Mouse (Mus musculus) MEL (cell line): ENCODE measurements around the gene Nkx1-2.
A peak's percentile ranks its signal among the peaks of the same experiment; 100 is the strongest.

ENCODE experiments used
- CTCF ChIP-seq, 3 experiments: IDR thresholded peaks in 2 of 3; conservative IDR thresholded peaks in 1 of 3; 2 replicates each; pipeline ENCODE4 v1.5.1; 2011 to 2012; ENCODE audit warnings: low read length in 3 of 3, low read depth in 2 of 3, mild to moderate bottlenecking in 2 of 3, improper control_type of control experiment in 1 of 3, inconsistent platforms in 1 of 3, mixed read lengths in 1 of 3, moderate library complexity in 1 of 3; ENCODE audit not compliant: control insufficient read depth in 1 of 3, insufficient read depth in 1 of 3, poor library complexity in 1 of 3, severe bottlenecking in 1 of 3
- EP300 ChIP-seq, 2 experiments: IDR thresholded peaks; 2 replicates each; pipeline ENCODE4 v1.6.1; 2011; ENCODE audit warnings: improper control_type of control experiment in 2 of 2, low read length in 2 of 2, low read depth in 1 of 2, mild to moderate bottlenecking in 1 of 2
- GATA1 ChIP-seq: IDR thresholded peaks from 2 replicates; pipeline ENCODE4 v1.6.1; 2011; ENCODE audit warnings: low read depth, low read length, improper control_type of control experiment
- MAZ ChIP-seq: IDR thresholded peaks from 2 replicates; pipeline ENCODE4 v1.6.1; 2012; ENCODE audit warnings: low read depth, mild to moderate bottlenecking, inconsistent platforms, low read length, improper control_type of control experiment
- MXI1 ChIP-seq: IDR thresholded peaks from 2 replicates; pipeline ENCODE4 v1.6.1; 2011; ENCODE audit warnings: mild to moderate bottlenecking, low read depth, low read length, improper control_type of control experiment
- POLR2A ChIP-seq, 2 experiments: IDR thresholded peaks; 2 replicates each; pipeline ENCODE4 v1.6.1; 2011 to 2012; ENCODE audit warnings: low read length in 2 of 2, mild to moderate bottlenecking in 2 of 2, control low read depth in 1 of 2, improper control_type of control experiment in 1 of 2, low read depth in 1 of 2, moderate library complexity in 1 of 2; ENCODE audit not compliant: control insufficient read depth in 1 of 2, insufficient read depth in 1 of 2, poor library complexity in 1 of 2
- POLR2AphosphoS2 ChIP-seq: IDR thresholded peaks from 2 replicates; pipeline ENCODE4 v1.6.1; 2011; ENCODE audit warnings: low read length, improper control_type of control experiment
- ZC3H11A ChIP-seq: IDR thresholded peaks from 2 replicates; pipeline ENCODE4 v1.6.1; 2012; ENCODE audit warnings: low read depth, mild to moderate bottlenecking, inconsistent platforms, low read length, improper control_type of control experiment

- TF ChIP-seq MAZ (peak; percentile 60; the same call in 1 of the 2 replicates), POLR2A (IDR thresholded peaks at IDR 0.05; ENCODE audit: control insufficient read depth in 1 of 2, insufficient read depth in 1 of 2, low read depth in 1 of 2, low read length in 2 of 2, poor library complexity in 1 of 2) (peak in 1 of 2 experiments; percentile 83), GATA1 (no peak), CTCF (IDR thresholded peaks at IDR 0.05 in 2 of 3, conservative IDR thresholded peaks at IDR 0.05 in 1 of 3; ENCODE audit: control insufficient read depth in 1 of 3, insufficient read depth in 1 of 3, low read depth in 2 of 3, low read length in 3 of 3, poor library complexity in 1 of 3, severe bottlenecking in 1 of 3) (no peak), EP300 (IDR thresholded peaks at IDR 0.05; ENCODE audit: low read depth in 1 of 2, low read length in 2 of 2) (no peak), MXI1 (peak; percentile 99), ZC3H11A (no peak), POLR2AphosphoS2 (peak; percentile 72)
Measured at GRCm38 (mm10) chr7:132610468-132611318, 11.3 kb upstream of the Nkx1-2 start, which contains the start of gene Lhpp.
